Mouse (Mus musculus): Measurements from ENCODE around the gene Hist1h3d. TPM values are rescaled to one million over a fixed set of nuclear protein-coding genes. Genes with fewer than 3 reads are reported as not detected.
"Not testable (repeated sequence)": the region's sequence is repeated elsewhere in the genome, so short reads cannot be mapped to it uniquely, and the experiment has no call there.

The Hist1h3d gene
- 7.8 and 8.4 TPM in 2 replicates for polyA plus RNA-seq (2015; fragmentation: Nextera tagmentation; extraction: Ambion mirVana)

DNA sequence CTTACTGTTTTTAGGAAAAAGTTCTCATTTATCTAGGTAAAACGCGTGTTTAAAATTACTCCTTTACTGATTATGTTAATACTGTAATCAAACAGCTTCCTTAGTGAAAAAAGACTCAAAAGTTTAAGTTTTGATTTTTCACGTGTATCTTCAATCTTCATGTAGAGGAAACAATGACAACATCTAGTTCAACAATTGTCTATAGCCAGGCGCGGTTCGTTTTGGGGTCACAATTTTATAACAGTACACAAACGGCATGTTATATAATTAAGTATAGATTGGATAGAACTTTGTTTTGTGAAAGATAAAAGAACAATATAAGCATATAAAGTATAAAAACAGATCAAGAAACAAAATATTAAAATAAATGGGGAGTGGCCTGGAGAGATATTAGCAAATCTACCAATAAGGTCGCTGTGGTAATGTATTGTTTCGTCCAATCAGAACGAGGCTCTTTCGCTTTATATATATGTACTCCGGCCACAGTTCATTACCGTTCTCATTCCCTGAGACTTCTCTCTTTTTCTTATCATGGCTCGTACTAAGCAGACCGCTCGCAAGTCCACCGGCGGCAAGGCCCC is at the start of gene Hist1h3d:
Gene Hist1h3d (plus strand): TSS at position 493 of the 581 bp plus-strand sequence.
- peak within 1 kb of the TSS; percentile 52 for H3K4me3 ChIP-seq
- peak within 1 kb of the TSS; percentile 70 for H3K4me2 ChIP-seq (replicated peaks)
- WGBS, result 0% methylated on average over 18 of the region's 18 CpGs
- ATAC-seq (ENCODE audit: low FRiP score, low read depth), result peak; percentile 60
- no peaks in the 10 kb centered on the region for H3K9me3 ChIP-seq
- H3K9ac ChIP-seq, result peak within 1 kb of the TSS; percentile 79
- H3K27me3 ChIP-seq, result no peaks in the 10 kb centered on the region
- no peaks in the 10 kb centered on the region for H3K36me3 ChIP-seq
- peaks cover 31% of the 10 kb centered on the region for H3K4me1 ChIP-seq
- peak within 1 kb of the TSS; percentile 88 for H3K27ac ChIP-seq

DNA sequence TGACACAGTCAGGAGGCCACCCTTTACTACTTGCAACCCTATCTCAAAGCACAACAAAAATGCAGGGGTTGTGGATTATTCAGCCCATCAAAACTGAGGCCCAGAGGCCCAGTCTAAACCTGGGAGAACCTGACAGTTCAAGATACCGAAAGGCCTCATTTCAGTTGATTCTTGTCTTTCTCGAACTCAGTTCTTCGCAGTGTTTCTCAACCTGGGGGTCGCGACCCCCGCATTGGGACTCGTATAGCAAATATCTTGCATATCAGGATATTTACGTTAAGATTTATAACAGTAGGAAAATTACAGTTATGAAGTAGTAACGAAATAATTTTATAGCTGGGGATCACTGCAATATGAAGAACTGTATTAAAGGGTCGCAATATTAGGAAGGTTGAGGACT is 49.7 kb upstream of the Hist1h3d start:
- peak overlapping the region; percentile 61 for H3K4me2 ChIP-seq (replicated peaks)
- 2% methylated on average over 10 of the region's 10 CpGs for WGBS
- peak overlapping the region; percentile 48; the same call in 1 of the 2 replicates for H3K9ac ChIP-seq
- H3K36me3 ChIP-seq, result no peaks in the 10 kb centered on the region
- no peak overlapping the region for H3K27ac ChIP-seq
- H3K4me1 ChIP-seq, result peaks cover 10% of the 10 kb centered on the region
- H3K9me3 ChIP-seq, result no peaks in the 10 kb centered on the region
- no peak for ATAC-seq (ENCODE audit: low FRiP score, low read depth)
- no peaks in the 10 kb centered on the region for H3K27me3 ChIP-seq
- H3K4me3 ChIP-seq, result peak overlapping the region; percentile 47

DNA sequence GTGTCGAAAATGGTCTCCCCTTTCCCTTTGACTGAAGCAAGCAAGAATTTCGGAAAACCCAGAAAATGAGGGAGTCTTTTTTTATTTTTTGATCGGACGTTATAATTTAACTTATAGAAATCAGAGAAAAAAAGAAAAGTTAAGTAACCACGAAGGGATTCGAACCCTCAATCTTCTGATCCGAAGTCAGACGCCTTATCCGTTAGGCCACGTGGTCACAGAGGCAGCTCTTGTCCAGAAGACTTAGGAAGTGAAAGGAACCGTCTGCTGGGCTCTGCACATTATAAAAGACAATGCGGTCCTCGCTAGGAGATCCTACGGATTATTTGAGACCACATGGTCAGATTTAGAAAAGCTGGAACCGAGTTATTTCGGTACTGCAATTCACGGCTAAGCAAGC is 49.3 kb upstream of the Hist1h3d start:
- peak overlapping the region; percentile 56 for H3K9ac ChIP-seq
- WGBS, result under 1% methylated on average over 17 of the region's 17 CpGs
- peak overlapping the region; percentile 61 for H3K4me2 ChIP-seq (replicated peaks)
- H3K4me3 ChIP-seq, result peak overlapping the region; percentile 47
- H3K36me3 ChIP-seq, result no peaks in the 10 kb centered on the region
- H3K9me3 ChIP-seq, result no peaks in the 10 kb centered on the region
- peak overlapping the region; percentile 63; the same call in 1 of the 2 replicates for H3K27ac ChIP-seq
- H3K27me3 ChIP-seq, result no peaks in the 10 kb centered on the region
- peak; percentile 39 for ATAC-seq (ENCODE audit: low FRiP score, low read depth)
- H3K4me1 ChIP-seq, result peaks cover 10% of the 10 kb centered on the region

DNA sequence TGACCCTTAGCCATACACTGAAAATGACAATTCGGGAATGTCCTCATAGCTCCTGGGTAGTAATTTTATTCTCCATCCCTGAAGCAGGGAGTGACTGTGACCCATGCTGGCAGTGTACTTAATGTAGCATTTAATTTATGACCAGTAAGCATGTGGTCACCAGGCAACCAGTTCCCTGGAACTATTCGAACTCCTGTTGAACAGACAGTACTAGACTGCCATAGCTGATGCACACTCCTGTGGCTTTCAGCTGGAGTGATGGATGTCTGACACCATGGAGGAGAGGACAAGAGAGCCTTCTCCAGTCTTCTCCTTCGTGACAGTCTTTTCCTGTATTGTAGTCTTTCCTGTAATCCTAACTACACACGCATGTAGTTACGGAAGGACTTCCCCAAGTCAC is 46.6 kb upstream of the Hist1h3d start:
- Histone ChIP-seq H3K4me2 (replicated peaks) (peak overlapping the region; percentile 65), H3K36me3 (no peaks in the 10 kb centered on the region), H3K9me3 (no peaks in the 10 kb centered on the region), H3K27me3 (no peaks in the 10 kb centered on the region), H3K4me1 (peaks cover 25% of the 10 kb centered on the region), H3K4me3 (peak overlapping the region; percentile 13; the same call in 1 of the 2 replicates), H3K27ac (0 out of 2 replicates have a peak overlapping the region, but pooled peaks have one; percentile 15), H3K9ac (no peak overlapping the region)
- WGBS, result 67% methylated on average over 5 of the region's 5 CpGs
- no peak for ATAC-seq (ENCODE audit: low FRiP score, low read depth)

DNA sequence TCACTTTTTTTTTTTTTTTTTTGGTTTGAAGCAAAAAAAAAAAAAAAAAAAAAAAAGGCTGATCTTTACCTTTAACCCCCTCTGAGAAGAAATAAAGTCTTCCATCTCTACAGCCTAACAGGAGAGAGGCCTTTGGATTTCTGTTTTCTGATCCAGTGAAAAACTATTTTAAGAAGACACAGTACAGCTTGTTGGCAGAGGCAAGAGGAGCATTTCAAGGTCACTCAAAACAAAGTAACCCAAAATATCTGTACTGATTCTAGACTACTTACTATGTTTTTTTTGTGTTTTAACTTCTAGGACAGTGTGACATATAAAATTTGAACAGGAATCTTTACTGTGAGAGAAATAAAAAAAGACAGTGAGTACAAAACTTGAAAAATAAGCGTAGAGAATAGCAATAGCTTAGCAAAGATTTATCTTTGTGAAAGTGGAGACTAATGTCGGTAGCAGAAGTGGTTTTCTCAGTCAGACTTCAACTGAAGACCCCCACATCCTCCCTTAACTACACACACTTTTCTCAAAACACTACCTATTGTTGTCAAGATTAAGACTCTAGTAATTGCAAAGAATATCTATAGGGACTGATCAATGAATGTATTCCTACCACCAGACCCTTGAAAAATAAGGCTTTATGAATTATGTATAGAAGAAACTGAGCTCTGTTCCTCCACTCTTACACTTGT is 45.9 kb upstream of the Hist1h3d start:
- no peak for ATAC-seq (ENCODE audit: low FRiP score, low read depth)
- peak overlapping the region; percentile 65 for H3K4me2 ChIP-seq (replicated peaks)
- WGBS, result 22% methylated on average over 2 of the region's 2 CpGs
- H3K9ac ChIP-seq, result peak overlapping the region; percentile 81
- H3K36me3 ChIP-seq, result no peaks in the 10 kb centered on the region
- H3K4me1 ChIP-seq, result peaks cover 29% of the 10 kb centered on the region
- H3K4me3 ChIP-seq, result peak overlapping the region; percentile 55
- no peaks in the 10 kb centered on the region for H3K9me3 ChIP-seq
- H3K27ac ChIP-seq, result peak overlapping the region; percentile 97
- no peaks in the 10 kb centered on the region for H3K27me3 ChIP-seq

DNA sequence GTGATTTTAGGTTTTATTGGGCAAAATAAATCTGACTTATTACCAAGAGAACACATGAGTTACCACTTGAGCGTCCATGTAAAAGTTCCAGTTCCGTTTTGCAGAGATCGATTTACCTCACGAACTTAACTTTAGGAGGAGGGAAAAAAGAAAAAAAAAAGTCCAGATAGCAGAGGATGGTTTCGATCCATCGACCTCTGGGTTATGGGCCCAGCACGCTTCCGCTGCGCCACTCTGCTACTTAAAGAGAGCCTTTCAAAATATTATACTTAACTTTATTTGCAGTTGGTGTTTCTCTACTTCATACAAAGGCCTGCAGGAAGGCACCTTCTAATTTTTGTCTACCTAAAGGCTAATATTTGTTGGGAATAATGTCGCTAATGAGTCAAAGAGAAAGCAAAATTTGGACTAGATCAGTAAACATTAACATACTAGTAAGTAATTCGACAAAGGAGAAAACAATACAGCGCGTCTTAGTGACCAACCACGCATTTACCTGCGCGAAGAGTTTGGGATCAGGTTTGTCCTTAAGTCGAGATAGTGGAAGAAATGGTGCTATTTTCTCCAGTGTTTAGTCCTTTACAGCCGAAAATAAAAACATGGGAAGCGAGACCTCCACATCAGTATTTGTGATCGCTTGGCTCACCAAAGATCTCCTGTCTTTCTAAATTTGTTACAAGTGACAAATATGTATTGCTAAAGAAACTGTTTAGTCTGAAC is 45.2 kb upstream of the Hist1h3d start:
- peak overlapping the region; percentile 65 for H3K4me2 ChIP-seq (replicated peaks)
- H3K9me3 ChIP-seq, result no peaks in the 10 kb centered on the region
- peak overlapping the region; percentile 81 for H3K9ac ChIP-seq
- no peaks in the 10 kb centered on the region for H3K36me3 ChIP-seq
- no peaks in the 10 kb centered on the region for H3K27me3 ChIP-seq
- peaks cover 30% of the 10 kb centered on the region for H3K4me1 ChIP-seq
- peak overlapping the region; percentile 55 for H3K4me3 ChIP-seq
- no peak for ATAC-seq (ENCODE audit: low FRiP score, low read depth)
- H3K27ac ChIP-seq, result peak overlapping the region; percentile 97
- WGBS, result under 1% methylated on average over 20 of the region's 20 CpGs

DNA sequence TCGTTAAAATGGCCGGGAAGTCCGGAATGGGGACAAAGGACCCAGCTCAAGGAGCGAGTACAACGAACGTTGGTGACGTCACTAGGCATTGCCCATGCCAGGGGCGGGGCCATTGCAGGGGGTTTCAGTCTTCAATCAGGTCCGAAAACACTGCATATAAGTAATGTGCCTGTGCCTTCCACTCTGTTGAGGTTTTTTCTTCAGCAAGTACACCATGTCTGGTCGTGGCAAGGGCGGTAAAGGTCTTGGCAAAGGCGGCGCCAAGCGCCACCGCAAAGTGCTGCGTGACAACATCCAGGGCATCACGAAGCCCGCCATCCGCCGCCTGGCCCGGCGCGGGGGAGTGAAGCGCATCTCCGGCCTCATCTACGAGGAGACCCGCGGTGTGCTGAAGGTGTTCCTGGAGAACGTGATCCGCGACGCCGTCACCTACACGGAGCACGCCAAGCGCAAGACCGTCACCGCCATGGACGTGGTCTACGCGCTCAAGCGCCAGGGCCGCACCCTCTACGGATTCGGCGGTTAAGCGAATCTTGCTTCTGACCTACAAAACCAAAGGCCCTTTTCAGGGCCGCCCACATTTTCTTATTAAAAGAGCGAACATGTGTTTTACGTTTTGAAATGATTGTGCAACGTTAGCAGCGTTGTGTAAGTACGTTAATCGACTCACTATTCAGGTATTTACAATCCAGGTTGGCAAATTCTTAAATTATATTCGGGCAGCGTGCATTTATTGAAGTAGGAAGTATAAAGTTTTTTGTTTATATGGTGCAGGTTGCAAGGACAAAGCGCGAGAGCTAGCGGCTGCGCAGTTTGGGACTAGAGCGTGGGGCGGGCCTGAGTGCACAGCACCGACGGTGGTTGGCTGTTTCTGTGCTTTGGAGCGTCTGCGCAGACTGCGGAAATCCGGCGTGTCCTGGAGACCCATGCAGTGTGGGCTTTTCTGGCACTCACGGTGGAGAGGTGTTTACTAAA is 44.4 kb upstream of the Hist1h3d start, which contains the start of gene Hist1h4h:
Gene Hist1h4h (plus strand): TSS at position 150 of the 975 bp plus-strand sequence.
- H3K4me2 ChIP-seq (replicated peaks), result peak within 1 kb of the TSS; percentile 65
- no peaks in the 10 kb centered on the region for H3K36me3 ChIP-seq
- H3K4me1 ChIP-seq, result peaks cover 28% of the 10 kb centered on the region
- H3K4me3 ChIP-seq, result peak within 1 kb of the TSS; percentile 55
- H3K9ac ChIP-seq, result peak within 1 kb of the TSS; percentile 81
- peak within 1 kb of the TSS; percentile 97 for H3K27ac ChIP-seq
- H3K9me3 ChIP-seq, result no peaks in the 10 kb centered on the region
- no peaks in the 10 kb centered on the region for H3K27me3 ChIP-seq
- ATAC-seq (ENCODE audit: low FRiP score, low read depth), result peak; percentile 81
- under 1% methylated on average over 65 of the region's 70 CpGs for WGBS

DNA sequence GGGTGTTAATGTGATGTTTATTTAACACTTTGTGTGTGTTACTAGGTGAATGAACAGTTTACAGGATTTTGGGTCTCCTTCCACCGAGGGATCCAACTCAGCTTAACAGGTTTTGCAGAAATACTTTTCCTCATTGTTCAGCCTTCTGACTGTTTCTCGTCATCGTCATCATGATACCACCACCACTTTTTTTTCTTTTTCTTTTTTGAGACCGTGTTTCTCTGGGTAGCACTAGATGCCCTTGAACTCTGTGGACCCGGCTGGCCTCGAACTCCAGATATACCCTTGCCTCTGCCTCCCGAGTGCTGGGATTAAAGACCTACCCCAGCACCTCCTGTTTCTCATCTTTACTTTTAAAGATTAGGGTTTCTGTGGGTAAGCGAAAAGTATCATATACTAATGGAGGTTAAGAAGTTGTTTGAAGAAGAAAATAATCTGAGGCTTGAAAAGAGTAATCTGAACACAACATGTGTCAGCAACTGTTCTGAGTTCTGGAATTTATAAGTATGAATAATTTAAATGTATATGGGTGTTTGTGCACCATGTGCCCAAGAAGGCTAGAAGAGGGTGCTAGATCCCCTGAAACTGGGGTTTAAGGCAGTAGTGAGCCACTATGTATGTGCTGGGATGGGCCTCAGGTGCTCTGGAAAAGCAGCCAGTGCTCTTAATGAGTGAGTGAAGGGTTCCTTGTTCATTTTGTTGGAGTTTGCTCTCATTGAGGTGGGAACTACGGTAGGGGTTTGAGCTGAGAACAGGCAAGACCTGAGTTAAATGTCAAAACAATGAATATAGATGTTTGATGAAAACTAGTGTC is 43.1 kb upstream of the Hist1h3d start:
- no peaks in the 10 kb centered on the region for H3K27me3 ChIP-seq
- peak overlapping the region; percentile 81 for H3K9ac ChIP-seq
- H3K36me3 ChIP-seq, result no peaks in the 10 kb centered on the region
- WGBS, result 19% methylated on average over 9 of the region's 9 CpGs
- no peak for ATAC-seq (ENCODE audit: low FRiP score, low read depth)
- peak overlapping the region; percentile 97 for H3K27ac ChIP-seq
- H3K4me2 ChIP-seq (replicated peaks), result peak overlapping the region; percentile 65
- no peaks in the 10 kb centered on the region for H3K9me3 ChIP-seq
- H3K4me1 ChIP-seq, result peaks cover 39% of the 10 kb centered on the region
- H3K4me3 ChIP-seq, result peak overlapping the region; percentile 55

DNA sequence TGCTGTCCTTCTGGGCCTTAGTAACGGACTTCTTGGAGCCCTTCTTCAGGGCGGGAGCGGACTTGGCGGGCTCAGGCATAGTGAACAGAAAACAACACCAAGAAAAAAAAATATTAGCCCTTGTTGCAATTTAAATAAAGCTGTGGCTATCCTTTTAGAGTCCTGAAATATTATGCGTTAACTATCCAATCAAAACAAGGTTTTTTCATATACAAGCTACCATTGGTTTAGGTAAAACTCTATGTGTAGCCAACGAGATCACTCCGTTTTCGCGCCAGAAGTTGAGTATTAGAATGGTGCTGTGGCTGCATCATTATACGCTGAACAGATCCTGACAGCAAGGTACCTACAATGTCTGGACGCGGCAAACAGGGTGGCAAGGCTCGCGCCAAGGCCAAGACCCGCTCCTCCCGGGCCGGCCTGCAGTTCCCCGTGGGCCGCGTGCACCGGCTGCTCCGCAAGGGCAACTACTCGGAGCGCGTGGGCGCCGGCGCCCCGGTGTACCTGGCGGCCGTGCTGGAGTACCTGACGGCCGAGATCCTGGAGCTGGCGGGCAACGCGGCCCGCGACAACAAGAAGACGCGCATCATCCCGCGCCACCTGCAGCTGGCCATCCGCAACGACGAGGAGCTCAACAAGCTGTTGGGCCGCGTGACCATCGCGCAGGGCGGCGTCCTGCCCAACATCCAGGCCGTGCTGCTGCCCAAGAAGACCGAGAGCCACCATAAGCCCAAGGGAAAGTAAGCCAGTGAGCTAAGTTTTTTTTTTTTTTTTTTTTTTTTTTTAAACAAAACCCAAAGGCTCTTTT is 41.8 kb upstream of the Hist1h3d start, which contains the start of gene Hist1h2af:
Gene Hist1h2af (plus strand): TSS at position 347 of the 808 bp plus-strand sequence.
- peak within 1 kb of the TSS; percentile 97 for H3K27ac ChIP-seq
- H3K4me2 ChIP-seq (replicated peaks), result peak within 1 kb of the TSS; percentile 65
- under 1% methylated on average over 32 of the region's 53 CpGs for WGBS
- H3K4me3 ChIP-seq, result peak within 1 kb of the TSS; percentile 55
- not testable (repeated sequence) for H3K27me3 ChIP-seq, H3K36me3 ChIP-seq, H3K9me3 ChIP-seq
- H3K9ac ChIP-seq, result peak within 1 kb of the TSS; percentile 81
- H3K4me1 ChIP-seq, result peaks cover 47% of the 10 kb centered on the region
- ATAC-seq (ENCODE audit: low FRiP score, low read depth), result peak; percentile 46
